Comparison of ENCODE assay signal across 8 mouse cellular contexts in genomic region chr13:95375554-95375914, GRCm38 (mm10). TPM values are rescaled to one million over a fixed set of nuclear protein-coding genes. Genes with fewer than 3 reads are reported as not detected.
DNase-seq lines count a peak whose midpoint lies in the region; ATAC-seq and TF ChIP-seq lines count a peak whose summit lies in the region.

No protein-coding gene starts in this region.

- H3K9me3 ChIP-seq in forebrain, embryonic 13.5 days (replicated peaks) = no peaks in the 10 kb centered on the region
- H3K9me3 ChIP-seq in liver, embryonic 15.5 days (replicated peaks) = no peaks in the 10 kb centered on the region

- no peak for TF ChIP-seq CTCF in cerebellum, adult 2 months (IDR thresholded peaks at IDR 0.05; ENCODE audit: borderline replicate concordance, insufficient read depth, low read depth, low read length)
- no peak for TF ChIP-seq CTCF in C2C12 (IDR thresholded peaks at IDR 0.05; ENCODE audit: control insufficient read depth, insufficient read depth, insufficient read length)

- H3K79me2 ChIP-seq in C2C12 (ENCODE audit: control insufficient read depth, insufficient read depth) = peaks cover 39% of the 10 kb centered on the region

- H3K27me3 ChIP-seq in cerebellum, adult 2 months (ENCODE audit: control insufficient read depth, insufficient read depth, low read length) = no peaks in the 10 kb centered on the region
- no peaks in the 10 kb centered on the region for H3K27me3 ChIP-seq in C2C12 (ENCODE audit: control insufficient read depth, insufficient read depth, insufficient read length)
- no peaks in the 10 kb centered on the region for H3K27me3 ChIP-seq in forebrain, embryonic 13.5 days
- no peaks in the 10 kb centered on the region for H3K27me3 ChIP-seq in liver, embryonic 15.5 days

- H3K27ac ChIP-seq in cerebellum, adult 2 months (ENCODE audit: insufficient read depth, low read length) = no peak overlapping the region; the same call in 1 of the 2 replicates
- peak overlapping the region; percentile 77 for H3K27ac ChIP-seq in forebrain, embryonic 13.5 days
- peak overlapping the region; percentile 91 for H3K27ac ChIP-seq in liver, embryonic 15.5 days (replicated peaks)

- WGBS in cerebellum, adult 2 months = 25% methylated on average over 6 of the region's 6 CpGs
- 33% methylated on average over 6 of the region's 6 CpGs for WGBS in forebrain, embryonic 13.5 days
- 21% methylated on average over 6 of the region's 6 CpGs for WGBS in liver, embryonic 15.5 days (ENCODE audit: insufficient replicate concordance)

- H3K4me2 ChIP-seq in forebrain, embryonic 13.5 days = peak overlapping the region; percentile 92
- peak overlapping the region; percentile 83 for H3K4me2 ChIP-seq in liver, embryonic 15.5 days

- peaks cover 5% of the 10 kb centered on the region; the same call in 1 of the 2 replicates for H3K4me1 ChIP-seq in cerebellum, adult 2 months (ENCODE audit: control insufficient read depth, insufficient read depth, low read length)
- peaks cover 17% of the 10 kb centered on the region for H3K4me1 ChIP-seq in forebrain, embryonic 13.5 days
- H3K4me1 ChIP-seq in liver, embryonic 15.5 days (replicated peaks) = peaks cover 21% of the 10 kb centered on the region

- ATAC-seq in forebrain, embryonic 13.5 days = peak; percentile 49
- no peak for ATAC-seq in liver, embryonic 15.5 days (ENCODE audit: insufficient read depth)

- H3K4me3 ChIP-seq in cerebellum, adult 2 months (replicated peaks; ENCODE audit: insufficient read depth, low read depth, low read length) = peak overlapping the region; percentile 88
- H3K4me3 ChIP-seq in C2C12 (ENCODE audit: insufficient read depth, poor library complexity, severe bottlenecking) = peak overlapping the region; percentile 76
- H3K4me3 ChIP-seq in forebrain, embryonic 13.5 days = peak overlapping the region; percentile 97
- H3K4me3 ChIP-seq in liver, embryonic 15.5 days (replicated peaks) = peak overlapping the region; percentile 87

- DNase-seq in cerebellum, adult 2 months = no peak
- DNase-seq in cerebellum, postnatal 14 days = no peak
- DNase-seq in adrenal gland, adult 2 months = no peak
- DNase-seq in layer of hippocampus, adult 9-10 months (ENCODE audit: low spot score) = no peak
- DNase-seq in thymus, postnatal 25 days = no peak

- H3K79me3 ChIP-seq in C2C12 (ENCODE audit: low read depth) = peaks cover 28% of the 10 kb centered on the region

- no peak overlapping the region for H3ac ChIP-seq in C2C12 (ENCODE audit: control insufficient read depth, insufficient read length, low read depth)

- no peak for TF ChIP-seq POLR2A in cerebellum, adult 2 months (IDR thresholded peaks at IDR 0.05; ENCODE audit: borderline replicate concordance, insufficient read depth, low read length)

- H3K36me3 ChIP-seq in C2C12 (ENCODE audit: control insufficient read depth, insufficient read depth) = peaks cover 8% of the 10 kb centered on the region
- peaks cover 6% of the 10 kb centered on the region for H3K36me3 ChIP-seq in forebrain, embryonic 13.5 days (ENCODE audit: poor library complexity, severe bottlenecking)
- peaks cover 12% of the 10 kb centered on the region for H3K36me3 ChIP-seq in liver, embryonic 15.5 days (replicated peaks)

- peak overlapping the region; percentile 95 for H3K9ac ChIP-seq in forebrain, embryonic 13.5 days
- H3K9ac ChIP-seq in liver, embryonic 15.5 days = peak overlapping the region; percentile 92

TF ChIP-seq in C2C12, 6 proteins besides CTCF, POLR2A, EP300 and RAD21:
- TF ChIP-seq MYOD1 (IDR thresholded peaks at IDR 0.05; ENCODE audit: control insufficient read depth, insufficient read length, low read depth) (no peak), CEBPB (IDR thresholded peaks at IDR 0.05; ENCODE audit: low read depth) (no peak), FOSL1 (IDR thresholded peaks at IDR 0.05; ENCODE audit: insufficient read depth, low read length, poor library complexity, severe bottlenecking) (no peak)

RNA-seq across cellular contexts. Expression of gene Aggf1, which starts 0.4 kb away (rescaled TPM):
- polyA plus RNA-seq in cerebellum, adult 2 months (2012; rRNA removed) = 39.9 and 40.5 TPM in 2 replicates
- polyA plus RNA-seq in C2C12 (2012; fragmentation: generic; extraction: Trizol) = 14.7 TPM
- 41.7 and 42.0 TPM in 2 replicates for polyA plus RNA-seq in forebrain, embryonic 13.5 days (2015; fragmentation: Nextera tagmentation; extraction: Ambion mirVana)
- polyA plus RNA-seq in liver, embryonic 15.5 days (2015; fragmentation: Nextera tagmentation; extraction: Ambion mirVana) = 15.8 and 17.8 TPM in 2 replicates
- 10 to 100 TPM; 30.1 to 37.8 TPM for total RNA-seq in adrenal gland, adult 2 months (2021)
- polyA plus RNA-seq in adrenal gland, adult 2 months (2012; rRNA removed) = 33.8 and 37.0 TPM in 2 replicates

RNA-seq across cellular contexts. Expression of gene Zbed3, which starts 52.1 kb away (rescaled TPM):
- polyA plus RNA-seq in cerebellum, adult 2 months (2012; rRNA removed) = 15.6 and 17.4 TPM in 2 replicates
- polyA plus RNA-seq in C2C12 (2012; fragmentation: generic; extraction: Trizol) = 22.6 TPM
- 49.7 and 53.6 TPM in 2 replicates for polyA plus RNA-seq in forebrain, embryonic 13.5 days (2015; fragmentation: Nextera tagmentation; extraction: Ambion mirVana)
- polyA plus RNA-seq in liver, embryonic 15.5 days (2015; fragmentation: Nextera tagmentation; extraction: Ambion mirVana) = 5.2 and 5.7 TPM in 2 replicates
- total RNA-seq in adrenal gland, adult 2 months (2021) = 10 to 100 TPM; 21.6 to 30.8 TPM
- 45.4 and 49.2 TPM in 2 replicates for polyA plus RNA-seq in adrenal gland, adult 2 months (2012; rRNA removed)
